In the genomic region with DNA sequence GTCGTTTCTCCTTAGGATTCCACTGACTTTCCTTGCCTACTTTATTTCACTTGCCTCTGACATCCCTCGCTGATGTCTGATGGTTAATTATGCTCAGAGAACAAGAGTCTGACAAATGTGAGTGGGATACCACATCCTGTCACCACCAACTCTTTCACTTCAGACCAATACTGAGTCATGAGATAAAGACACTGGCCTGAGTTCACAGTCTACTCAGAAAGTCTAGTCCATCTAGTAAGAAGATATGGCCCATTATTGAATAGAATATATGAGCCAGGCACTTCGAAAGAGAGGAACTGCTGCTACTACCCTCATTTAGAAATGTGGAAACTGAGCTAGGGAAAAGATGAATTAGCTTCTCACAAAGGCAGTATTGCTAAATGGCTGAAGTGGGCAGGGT, we compare ENCODE assay signal across 27 mouse cellular contexts.
A peak's percentile ranks its signal among the peaks of the same experiment; 100 is the strongest.
DNase-seq lines count a peak whose midpoint lies in the region; ATAC-seq and TF ChIP-seq lines count a peak whose summit lies in the region.
"Had no signal": no experiment of that assay in that cellular context is flagged by ENCODE, and none has a peak within 500 bp of the region (broad histone marks: within the 10 kb centered on the region; RNA-seq: fewer than 3 reads in every experiment).

No protein-coding gene starts in this region.

- no peaks in the 10 kb centered on the region for H3K36me3 ChIP-seq in kidney, embryonic 15.5 days
- H3K36me3 ChIP-seq: embryonic facial prominence, embryonic 10.5 days; embryonic facial prominence, embryonic 12.5 days; G1E had no signal

- H3K27ac ChIP-seq in gastrocnemius, adult 2 months, result peak overlapping the region; percentile 35; the same call in 1 of the 2 replicates
- 0 out of 2 replicates have a peak overlapping the region, but pooled peaks have one; percentile 42 for H3K27ac ChIP-seq in left cerebral cortex, adult 2 months
- H3K27ac ChIP-seq in kidney, embryonic 15.5 days, result no peak overlapping the region
- H3K27ac ChIP-seq: embryonic facial prominence, embryonic 10.5 days; embryonic facial prominence, embryonic 12.5 days; forebrain, embryonic 13.5 days had no signal

- WGBS in kidney, embryonic 15.5 days, result 72% methylated on average over 3 of the region's 3 CpGs

- TF ChIP-seq CTCF in gastrocnemius, adult 2 months (IDR thresholded peaks at IDR 0.05), result no peak
- no peak for TF ChIP-seq CTCF in left cerebral cortex, adult 2 months (IDR thresholded peaks at IDR 0.05)

- no peak overlapping the region for H3K4me2 ChIP-seq in kidney, embryonic 15.5 days
- H3K4me2 ChIP-seq: embryonic facial prominence, embryonic 12.5 days; forebrain, embryonic 13.5 days had no signal

- no peak overlapping the region for H3K4me3 ChIP-seq in gastrocnemius, adult 2 months
- H3K4me3 ChIP-seq in left cerebral cortex, adult 2 months, result no peak overlapping the region
- no peak overlapping the region for H3K4me3 ChIP-seq in kidney, embryonic 15.5 days (replicated peaks)
- H3K4me3 ChIP-seq: embryonic facial prominence, embryonic 10.5 days; embryonic facial prominence, embryonic 12.5 days; forebrain, embryonic 13.5 days had no signal

- intact Hi-C loops in gastrocnemius, adult 2 months (cut with DNase I), result no loop called here
- intact Hi-C loops in left cerebral cortex, adult 2 months (cut with DNase I), result no loop called here

- ATAC-seq in kidney, embryonic 15.5 days (replicated peaks; ENCODE audit: low FRiP score), result no peak
- ATAC-seq: activated CD4-positive, CD25-positive, alpha-beta regulatory T cell, adult 4 months; CD4-positive, CD25-positive, alpha-beta regulatory T cell, adult 4 months; forebrain, embryonic 13.5 days; forebrain, embryonic 16.5 days; Patski had no signal

- H3K4me1 ChIP-seq in kidney, embryonic 15.5 days, result 0 out of 2 replicates have a peak, but pooled peaks cover 2% of the 10 kb centered on the region
- H3K4me1 ChIP-seq: embryonic facial prominence, embryonic 10.5 days; embryonic facial prominence, embryonic 12.5 days; forebrain, embryonic 13.5 days had no signal

- H3K9ac ChIP-seq in kidney, embryonic 15.5 days, result no peak overlapping the region
- H3K9ac ChIP-seq: embryonic facial prominence, embryonic 12.5 days; forebrain, embryonic 13.5 days had no signal

- no peak for DNase-seq in gastrocnemius, adult 2 months
- no peak for DNase-seq in gastrocnemius, adult 8-10 months (ENCODE audit: low spot score in 2 of 2)
- no peak for DNase-seq in left cerebral cortex, adult 2 months (ENCODE audit: extremely low spot score in 1 of 2, low spot score in 2 of 2)
- no peak for DNase-seq in left cerebral cortex, adult 8-10 months (ENCODE audit: low spot score in 2 of 2)
- DNase-seq in 416B (ENCODE audit: low read depth), result peak; percentile 94
- DNase-seq in brain, adult 2 months (ENCODE audit: low read depth, low spot score), result peak; percentile 20
- DNase-seq in spleen, postnatal 4 days (ENCODE audit: low spot score in 2 of 2), result no peak
- DNase-seq: adrenal gland, adult 8-10 months; adrenal gland, postnatal 14 days; adrenal gland, postnatal 36 days; B cell, adult 2 months; cerebellum, adult 11 months; cerebellum, adult 18-20 months; cerebellum, adult 8-10 months; cerebellum, adult 9-11 months; cerebellum, postnatal 14 days; cerebellum, postnatal 36 days had no signal

- no peaks in the 10 kb centered on the region for H3K9me3 ChIP-seq in kidney, embryonic 15.5 days (replicated peaks)
- H3K9me3 ChIP-seq: embryonic facial prominence, embryonic 10.5 days; embryonic facial prominence, embryonic 12.5 days; forebrain, embryonic 13.5 days; G1E had no signal

- no peaks in the 10 kb centered on the region for H3K27me3 ChIP-seq in kidney, embryonic 15.5 days
- H3K27me3 ChIP-seq: CH12.LX; embryonic facial prominence, embryonic 12.5 days; forebrain, embryonic 13.5 days; Patski had no signal

Comparison
In these comparisons a context has a peak if more than half of its experiments do, and no peak if none do; other contexts are left out.
1. DNase-seq: peak in 416B (single experiment) and brain, adult 2 months (single experiment); none in gastrocnemius, adult 2 months (single experiment), gastrocnemius, adult 8-10 months (0 of 2), left cerebral cortex, adult 2 months (0 of 2), left cerebral cortex, adult 8-10 months (0 of 2) and spleen, postnatal 4 days (0 of 2).